Mouse (Mus musculus) intestine, postnatal 0 days (tissue): ENCODE measurements at regions not wholly inside any gene's neighbourhood (a gene's known extent, or its start where the extent isn't known, plus 50 kb on each side); places are given as distances from the start of the nearest gene placed in this dataset.

ENCODE experiments used
- ATAC-seq: fragments of 200-750 bp; cut with Nextera tagmentation; 2 replicates; pipeline ENCODE4 v1.8.0; 2017; ENCODE audit warnings: mild to moderate bottlenecking, moderate TSS enrichment, moderate library complexity
- H3K27ac ChIP-seq: fragments of 300-500 bp; sonication (generic); 2 replicates; pipeline ENCODE4 v1.5.1; 2014; ENCODE audit warnings: mild to moderate bottlenecking, low read depth, low read length, moderate library complexity
- H3K27me3 ChIP-seq: fragments of 300-500 bp; sonication (generic); replicated peaks from 2 replicates; pipeline ENCODE4 v1.6.1; 2014; ENCODE audit warnings: low read length, mixed read lengths; ENCODE audit not compliant: control insufficient read depth, insufficient read depth
- H3K36me3 ChIP-seq: fragments of 300-500 bp; sonication (generic); 2 replicates; pipeline ENCODE4 v1.6.1; 2014; ENCODE audit warnings: mild to moderate bottlenecking, moderate library complexity; ENCODE audit not compliant: control insufficient read depth, insufficient read depth
- H3K4me1 ChIP-seq: fragments of 300-500 bp; sonication (generic); replicated peaks from 2 replicates; pipeline ENCODE4 v1.6.1; 2014; ENCODE audit warnings: antibody characterized with exemption, low read length, mixed read lengths; ENCODE audit not compliant: control insufficient read depth, insufficient read depth
- H3K4me2 ChIP-seq: fragments of 300-500 bp; sonication (generic); replicated peaks from 2 replicates; pipeline ENCODE4 v1.6.1; 2014; ENCODE audit warnings: low read depth, mild to moderate bottlenecking, moderate library complexity
- H3K4me3 ChIP-seq: fragments of 300-500 bp; sonication (generic); 2 replicates; pipeline ENCODE4 v1.5.1; 2014; ENCODE audit warnings: low read depth, low read length
- H3K9ac ChIP-seq: fragments of 300-500 bp; sonication (generic); 2 replicates; pipeline ENCODE4 v1.6.1; 2014; ENCODE audit warnings: mild to moderate bottlenecking, low read depth, low read length
- H3K9me3 ChIP-seq: fragments of 300-500 bp; sonication (generic); 2 replicates; pipeline ENCODE4 v1.6.1; 2016; ENCODE audit warnings: mixed run types; ENCODE audit not compliant: control insufficient read depth
- CTCF ChIP-seq: sonication (generic); IDR thresholded peaks from 2 replicates; pipeline ENCODE4 v1.5.1; 2016; ENCODE audit warnings: low read depth, mild to moderate bottlenecking, control low read depth, antibody characterized with exemption, moderate library complexity
- WGBS: fragments of 180-500 bp; shearing (Covaris S2); extraction: QIAGEN DNeasy Blood & Tissue Kit; methylation state at CpG from one replicate; pipeline ENCODE4 v1.1.7; 2014; 5-methylcytosine and 5-hydroxymethylcytosine counted together

- no peak overlapping the region for H3K27ac ChIP-seq
- no peaks in the 10 kb centered on the region for H3K9me3 ChIP-seq
- 68% methylated on average over 2 of the region's 2 CpGs for WGBS
- H3K4me3 ChIP-seq, result no peak overlapping the region
- no peak overlapping the region for H3K9ac ChIP-seq
- no peak for TF ChIP-seq CTCF
- no peaks in the 10 kb centered on the region for H3K27me3 ChIP-seq
- no peaks in the 10 kb centered on the region for H3K36me3 ChIP-seq
- H3K4me1 ChIP-seq, result no peaks in the 10 kb centered on the region
- no peak for ATAC-seq
- H3K4me2 ChIP-seq, result no peak overlapping the region
Measured at GRCm38 (mm10) chr12:11518379-11518778, 62.5 kb downstream of the Rad51ap2 start.

GRCm38 (mm10) chr12:11562891-11563290, 107.0 kb downstream of the Rad51ap2 start:
- WGBS, result 87% methylated on average over 6 of the region's 6 CpGs
- Histone ChIP-seq H3K4me2 (no peak overlapping the region), H3K9me3 (no peaks in the 10 kb centered on the region), H3K9ac (no peak overlapping the region), H3K4me1 (no peaks in the 10 kb centered on the region), H3K27me3 (no peaks in the 10 kb centered on the region), H3K36me3 (no peaks in the 10 kb centered on the region), H3K27ac (no peak overlapping the region), H3K4me3 (no peak overlapping the region)
- ATAC-seq, result no peak
- TF ChIP-seq CTCF, result no peak

- Histone ChIP-seq H3K4me2 (no peak overlapping the region), H3K4me1 (no peaks in the 10 kb centered on the region), H3K9me3 (no peaks in the 10 kb centered on the region), H3K36me3 (no peaks in the 10 kb centered on the region), H3K9ac (no peak overlapping the region), H3K4me3 (no peak overlapping the region), H3K27ac (no peak overlapping the region), H3K27me3 (no peaks in the 10 kb centered on the region)
- 90% methylated on average over 1 of the region's 1 CpGs for WGBS
- ATAC-seq, result no peak
- TF ChIP-seq CTCF, result no peak
Measured at GRCm38 (mm10) chr12:11570160-11570559, 114.3 kb downstream of the Rad51ap2 start.

GRCm38 (mm10) chr12:11603946-11604345, 148.1 kb downstream of the Rad51ap2 start:
- Histone ChIP-seq H3K27ac (no peak overlapping the region), H3K36me3 (no peaks in the 10 kb centered on the region), H3K4me3 (no peak overlapping the region), H3K27me3 (no peaks in the 10 kb centered on the region), H3K4me1 (no peaks in the 10 kb centered on the region), H3K4me2 (no peak overlapping the region), H3K9me3 (no peaks in the 10 kb centered on the region), H3K9ac (no peak overlapping the region)
- 74% methylated on average over 2 of the region's 2 CpGs for WGBS
- ATAC-seq, result no peak
- no peak for TF ChIP-seq CTCF

- Histone ChIP-seq H3K4me3 (no peak overlapping the region), H3K9ac (no peak overlapping the region), H3K36me3 (no peaks in the 10 kb centered on the region), H3K27me3 (no peaks in the 10 kb centered on the region), H3K4me1 (no peaks in the 10 kb centered on the region), H3K9me3 (no peaks in the 10 kb centered on the region), H3K27ac (no peak overlapping the region), H3K4me2 (no peak overlapping the region)
- TF ChIP-seq CTCF, result no peak
- ATAC-seq, result no peak
Measured at GRCm38 (mm10) chr12:11608733-11609132, 152.9 kb downstream of the Rad51ap2 start.

GRCm38 (mm10) chr12:11611656-11612055, 155.8 kb downstream of the Rad51ap2 start:
- no peak for TF ChIP-seq CTCF
- H3K9ac ChIP-seq, result no peak overlapping the region
- no peak overlapping the region for H3K4me2 ChIP-seq
- no peaks in the 10 kb centered on the region for H3K36me3 ChIP-seq
- no peak for ATAC-seq
- H3K27ac ChIP-seq, result no peak overlapping the region
- no peak overlapping the region for H3K4me3 ChIP-seq
- no peaks in the 10 kb centered on the region for H3K9me3 ChIP-seq
- WGBS, result 78% methylated on average over 2 of the region's 2 CpGs
- no peaks in the 10 kb centered on the region for H3K4me1 ChIP-seq
- H3K27me3 ChIP-seq, result no peaks in the 10 kb centered on the region

- 50% methylated on average over 2 of the region's 2 CpGs for WGBS
- ATAC-seq, result peak; percentile 96
- H3K36me3 ChIP-seq, result no peaks in the 10 kb centered on the region
Measured at GRCm38 (mm10) chr12:11615237-11615636, 159.4 kb downstream of the Rad51ap2 start.

More at GRCm38 (mm10) chr12:11615237-11615636, 159.4 kb downstream of the Rad51ap2 start:
- no peak for TF ChIP-seq CTCF
- Histone ChIP-seq H3K9me3 (no peaks in the 10 kb centered on the region), H3K4me3 (no peak overlapping the region), H3K27ac (no peak overlapping the region), H3K4me1 (no peaks in the 10 kb centered on the region), H3K27me3 (no peaks in the 10 kb centered on the region), H3K4me2 (no peak overlapping the region), H3K9ac (no peak overlapping the region)
